26 mouse cellular contexts compared by ENCODE assay signal in the genomic region with DNA sequence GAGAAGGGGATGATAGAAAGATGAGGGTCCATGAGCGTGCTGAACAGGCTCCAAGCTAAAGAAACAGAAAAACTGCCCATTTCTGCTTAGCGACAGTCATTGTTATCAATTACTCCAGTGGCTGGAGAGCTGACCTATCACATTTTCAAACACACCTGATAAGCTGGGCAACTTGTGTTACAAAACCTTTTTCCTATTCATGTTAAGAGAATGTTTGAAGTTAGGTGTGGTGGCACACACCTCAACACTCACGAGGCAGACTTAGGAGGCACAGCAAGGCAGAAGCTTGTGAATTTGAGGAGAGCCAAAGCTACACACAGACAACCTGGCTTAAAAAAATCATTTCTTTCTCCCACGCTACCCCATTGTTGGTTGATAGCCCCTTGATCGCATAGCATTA. TPM values are rescaled to one million over a fixed set of nuclear protein-coding genes. Genes with fewer than 3 reads are reported as not detected.
"Had no signal": no experiment of that assay in that cellular context is flagged by ENCODE, and none has a peak within 500 bp of the region (broad histone marks: within the 10 kb centered on the region; RNA-seq: fewer than 3 reads in every experiment).

No protein-coding gene starts in this region.

- H3K9me3 ChIP-seq: liver, embryonic 12.5 days; midbrain, embryonic 13.5 days; midbrain, embryonic 15.5 days; neural tube, embryonic 12.5 days had no signal

- DNase-seq: lung, adult 18-20 months; lung, embryonic 14.5 days; lung, postnatal 14 days; lung, postnatal 4 days; right cerebral cortex, postnatal 25 days; right cerebral cortex, postnatal 4 days; spleen, adult 18-20 months; thymus, adult 18-20 months; thymus, postnatal 14 days; thymus, postnatal 36 days had no signal

- ATAC-seq: liver, embryonic 12.5 days; midbrain, embryonic 13.5 days; midbrain, embryonic 15.5 days had no signal

- H3K27me3 ChIP-seq: liver, embryonic 12.5 days; midbrain, embryonic 13.5 days; midbrain, embryonic 15.5 days; neural tube, embryonic 12.5 days had no signal

- H3K27ac ChIP-seq: liver, embryonic 12.5 days; liver, embryonic 14.5 days; midbrain, embryonic 13.5 days; midbrain, embryonic 15.5 days; neural tube, embryonic 12.5 days had no signal

- H3K9ac ChIP-seq: liver, embryonic 12.5 days; liver, embryonic 14.5 days; lung, embryonic 14.5 days; midbrain, embryonic 13.5 days; midbrain, embryonic 15.5 days; neural tube, embryonic 12.5 days had no signal

- H3K36me3 ChIP-seq: midbrain, embryonic 13.5 days; midbrain, embryonic 15.5 days; neural tube, embryonic 12.5 days had no signal

- H3K4me1 ChIP-seq: midbrain, embryonic 13.5 days; midbrain, embryonic 15.5 days; neural tube, embryonic 12.5 days had no signal

- H3K4me2 ChIP-seq: liver, embryonic 12.5 days; lung, embryonic 14.5 days; midbrain, embryonic 11.5 days; midbrain, embryonic 13.5 days; midbrain, embryonic 15.5 days; neural tube, embryonic 12.5 days had no signal

- H3K4me3 ChIP-seq: liver, embryonic 12.5 days; midbrain, embryonic 13.5 days; midbrain, embryonic 15.5 days; neural tube, embryonic 12.5 days had no signal

RNA-seq across cellular contexts. Expression of a gene that starts 50.9 kb away (rescaled TPM):
- total RNA-seq: liver, adult 2 months; megakaryocyte, adult 5-6 weeks; midbrain, postnatal 0 days; monocyte, adult 5-6 weeks; neutrophil, adult 5-6 weeks had no signal
- polyA plus RNA-seq: liver, adult 2 months; liver, embryonic 12.5 days; liver, embryonic 14.5 days; liver, embryonic 16.5 days; lung, embryonic 14.5 days; lung, embryonic 16.5 days; midbrain, embryonic 11.5 days; midbrain, embryonic 13.5 days; midbrain, embryonic 15.5 days; midbrain, postnatal 0 days; neural tube, embryonic 12.5 days; neural tube, embryonic 14.5 days; small intestine, adult 2 months; thymus, postnatal 0 days had no signal
